Mouse (Mus musculus) neural tube, postnatal 0 days (tissue): Measurements from ENCODE around the gene Kitl. TPM values are rescaled to one million over a fixed set of nuclear protein-coding genes. Genes with fewer than 3 reads are reported as not detected.

Experiments
- microRNA-seq: library from miRNA; unstranded; fragments of <30 nt; microRNA quantifications from one replicate; pipeline ENCODE4, GENCODE M21; 2016
- polyA plus RNA-seq: library from polyadenylated mRNA; unstranded; fragments of >200 nt; fragmentation: Nextera tagmentation; extraction: Ambion mirVana; gene quantifications from 2 replicates; pipeline ENCODE4 v1.2.1, GENCODE M21; 2015

Gene Kitl
- 32.3 and 39.7 TPM in 2 replicates for polyA plus RNA-seq

GRCm38 (mm10) chr10:100015370-100016325 lies at the start of gene Kitl:
TSS of gene Kitl (plus strand) at chr10:100015630.

Small RNA genes lying within 50 kb of the gene (microRNA-seq; reads per million reads assigned to microRNA genes)
- gene Gm22918 (not detected), gene Gm25287 (not detected)
